Mouse (Mus musculus) heart, adult 9 months (tissue): ENCODE measurements around the gene Spc25.

ENCODE experiments used
- DNase-seq, 2 experiments: peaks; one replicate each; pipeline ENCODE4 v3.0.0; 2022; ENCODE audit warnings: low spot score in 2 of 2

Gene Spc25

GRCm38 (mm10) chr2:69187990-69188389 is 18.0 kb downstream of the Spc25 start:
- no peak for DNase-seq

GRCm38 (mm10) chr2:69179721-69180120 is 26.3 kb downstream of the Spc25 start:
- no peak for DNase-seq

- DNase-seq, result no peak
Observed at GRCm38 (mm10) chr2:69175296-69175695, 30.7 kb downstream of the Spc25 start.

- no peak for DNase-seq
Observed at GRCm38 (mm10) chr2:69170395-69171077, 35.5 kb downstream of the Spc25 start.

GRCm38 (mm10) chr2:69158907-69159306 is 47.1 kb downstream of the Spc25 start:
- no peak for DNase-seq

- no peak for DNase-seq
Observed at GRCm38 (mm10) chr2:69156283-69156682, 49.7 kb downstream of the Spc25 start.

GRCm38 (mm10) chr2:69155861-69156260 is 50.1 kb downstream of the Spc25 start:
- DNase-seq, result no peak

- no peak for DNase-seq
Observed at GRCm38 (mm10) chr2:69150841-69151240, 55.2 kb downstream of the Spc25 start.

GRCm38 (mm10) chr2:69149154-69149553 is 56.8 kb downstream of the Spc25 start:
- peak in 1 of 2 experiments; percentile 20 for DNase-seq

- no peak for DNase-seq
Observed at GRCm38 (mm10) chr2:69148691-69149090, 57.3 kb downstream of the Spc25 start.
